Mouse (Mus musculus): Measurements from ENCODE around the gene Cdkn2aipnl. TPM values are rescaled to one million over a fixed set of nuclear protein-coding genes. Genes with fewer than 3 reads are reported as not detected.

Gene Cdkn2aipnl
- polyA plus RNA-seq, 1 experiment from 2014 or later, result 134 TPM

- no peak for DNase-seq (ENCODE audit: low spot score)
- Histone ChIP-seq H3K9me3 (no peaks in the 10 kb centered on the region), H3K4me3 (no peak overlapping the region), H3K27ac (peak overlapping the region; percentile 2; the same call in 1 of the 2 replicates), H3K27me3 (ENCODE audit: insufficient read depth, poor library complexity, severe bottlenecking) (no peaks in the 10 kb centered on the region), H3K4me1 (replicated peaks) (0 out of 2 replicates have a peak, but pooled peaks cover 3% of the 10 kb centered on the region), H3K36me3 (no peaks in the 10 kb centered on the region)
- 65% methylated on average over 6 of the region's 6 CpGs for WGBS
Observed at GRCm38 (mm10) chr11:51937361-51937781, 30.1 kb upstream of the Cdkn2aipnl start.

- WGBS, result 85% methylated on average over 12 of the region's 12 CpGs
- DNase-seq (ENCODE audit: low spot score), result no peak
- Histone ChIP-seq H3K36me3 (no peaks in the 10 kb centered on the region), H3K27ac (no peak overlapping the region), H3K4me3 (no peak overlapping the region), H3K9me3 (no peaks in the 10 kb centered on the region), H3K27me3 (ENCODE audit: insufficient read depth, poor library complexity, severe bottlenecking) (no peaks in the 10 kb centered on the region), H3K4me1 (replicated peaks) (peaks cover 15% of the 10 kb centered on the region)
Observed at GRCm38 (mm10) chr11:51938817-51939589, 28.5 kb upstream of the Cdkn2aipnl start.

- no peak for DNase-seq (ENCODE audit: low spot score)
- no peaks in the 10 kb centered on the region for H3K36me3 ChIP-seq
- H3K4me3 ChIP-seq, result no peak overlapping the region
- no peaks in the 10 kb centered on the region for H3K9me3 ChIP-seq
- 85% methylated on average over 8 of the region's 8 CpGs for WGBS
- no peak overlapping the region for H3K27ac ChIP-seq
- H3K27me3 ChIP-seq (ENCODE audit: insufficient read depth, poor library complexity, severe bottlenecking), result no peaks in the 10 kb centered on the region
- peaks cover 15% of the 10 kb centered on the region for H3K4me1 ChIP-seq (replicated peaks)
Observed at GRCm38 (mm10) chr11:51939590-51939955, 27.9 kb upstream of the Cdkn2aipnl start.

GRCm38 (mm10) chr11:51940511-51940955, 26.9 kb upstream of the Cdkn2aipnl start:
- 72% methylated on average over 13 of the region's 13 CpGs for WGBS
- Histone ChIP-seq H3K27ac (no peak overlapping the region), H3K9me3 (no peaks in the 10 kb centered on the region), H3K27me3 (ENCODE audit: insufficient read depth, poor library complexity, severe bottlenecking) (no peaks in the 10 kb centered on the region), H3K36me3 (no peaks in the 10 kb centered on the region), H3K4me1 (replicated peaks) (peaks cover 18% of the 10 kb centered on the region), H3K4me3 (no peak overlapping the region)
- no peak for DNase-seq (ENCODE audit: low spot score)

- no peaks in the 10 kb centered on the region for H3K9me3 ChIP-seq
- WGBS, result 64% methylated on average over 15 of the region's 15 CpGs
Observed at GRCm38 (mm10) chr11:51942602-51943499, 24.6 kb upstream of the Cdkn2aipnl start.

GRCm38 (mm10) chr11:51943500-51943841, 24.0 kb upstream of the Cdkn2aipnl start:
- Histone ChIP-seq H3K4me3 (no peak overlapping the region), H3K4me1 (replicated peaks) (peaks cover 19% of the 10 kb centered on the region), H3K36me3 (no peaks in the 10 kb centered on the region), H3K27ac (no peak overlapping the region; the same call in 1 of the 2 replicates), H3K27me3 (ENCODE audit: insufficient read depth, poor library complexity, severe bottlenecking) (no peaks in the 10 kb centered on the region), H3K9me3 (no peaks in the 10 kb centered on the region)
- 58% methylated on average over 6 of the region's 6 CpGs for WGBS
- DNase-seq (ENCODE audit: low spot score), result no peak

More at GRCm38 (mm10) chr11:51942602-51943499, 24.6 kb upstream of the Cdkn2aipnl start:
- DNase-seq (ENCODE audit: low spot score), result no peak
- H3K27ac ChIP-seq, result peak overlapping the region; percentile 23; the same call in 1 of the 2 replicates
- H3K4me3 ChIP-seq, result no peak overlapping the region
- no peaks in the 10 kb centered on the region for H3K27me3 ChIP-seq (ENCODE audit: insufficient read depth, poor library complexity, severe bottlenecking)
- peaks cover 19% of the 10 kb centered on the region for H3K4me1 ChIP-seq (replicated peaks)
- no peaks in the 10 kb centered on the region for H3K36me3 ChIP-seq

- Histone ChIP-seq H3K9me3 (no peaks in the 10 kb centered on the region), H3K27ac (no peak overlapping the region), H3K36me3 (no peaks in the 10 kb centered on the region), H3K4me1 (replicated peaks) (peaks cover 19% of the 10 kb centered on the region), H3K27me3 (ENCODE audit: insufficient read depth, poor library complexity, severe bottlenecking) (no peaks in the 10 kb centered on the region), H3K4me3 (no peak overlapping the region)
- WGBS, result 78% methylated on average over 3 of the region's 3 CpGs
- DNase-seq (ENCODE audit: low spot score), result no peak
Observed at GRCm38 (mm10) chr11:51944239-51944638, 23.2 kb upstream of the Cdkn2aipnl start.

- H3K4me3 ChIP-seq, result no peak overlapping the region
- WGBS, result 47% methylated on average over 8 of the region's 8 CpGs
- H3K4me1 ChIP-seq (replicated peaks), result peaks cover 19% of the 10 kb centered on the region
- no peaks in the 10 kb centered on the region for H3K9me3 ChIP-seq
- no peaks in the 10 kb centered on the region for H3K27me3 ChIP-seq (ENCODE audit: insufficient read depth, poor library complexity, severe bottlenecking)
- DNase-seq (ENCODE audit: low spot score), result no peak
- H3K27ac ChIP-seq, result no peak overlapping the region
- no peaks in the 10 kb centered on the region for H3K36me3 ChIP-seq
Observed at GRCm38 (mm10) chr11:51945548-51945947, 21.9 kb upstream of the Cdkn2aipnl start.

GRCm38 (mm10) chr11:51946144-51946543, 21.3 kb upstream of the Cdkn2aipnl start:
- H3K4me1 ChIP-seq (replicated peaks), result peaks cover 19% of the 10 kb centered on the region
- WGBS, result 73% methylated on average over 6 of the region's 6 CpGs
- DNase-seq (ENCODE audit: low spot score), result no peak
- H3K4me3 ChIP-seq, result no peak overlapping the region
- no peaks in the 10 kb centered on the region for H3K9me3 ChIP-seq
- no peaks in the 10 kb centered on the region for H3K27me3 ChIP-seq (ENCODE audit: insufficient read depth, poor library complexity, severe bottlenecking)
- no peaks in the 10 kb centered on the region for H3K36me3 ChIP-seq
- no peak overlapping the region for H3K27ac ChIP-seq

GRCm38 (mm10) chr11:51949155-51949840, 18.2 kb upstream of the Cdkn2aipnl start:
- H3K27ac ChIP-seq, result no peak overlapping the region
- H3K9me3 ChIP-seq, result no peaks in the 10 kb centered on the region
- H3K27me3 ChIP-seq (ENCODE audit: insufficient read depth, poor library complexity, severe bottlenecking), result no peaks in the 10 kb centered on the region
- H3K4me1 ChIP-seq (replicated peaks), result peaks cover 7% of the 10 kb centered on the region; the same call in 1 of the 2 replicates
- 84% methylated on average over 9 of the region's 9 CpGs for WGBS
- H3K36me3 ChIP-seq, result no peaks in the 10 kb centered on the region
- H3K4me3 ChIP-seq, result no peak overlapping the region
- DNase-seq (ENCODE audit: low spot score), result no peak

GRCm38 (mm10) chr11:51949919-51950318, 17.5 kb upstream of the Cdkn2aipnl start:
- H3K9me3 ChIP-seq, result no peaks in the 10 kb centered on the region
- DNase-seq (ENCODE audit: low spot score), result no peak
- WGBS, result 89% methylated on average over 9 of the region's 9 CpGs
- H3K4me3 ChIP-seq, result no peak overlapping the region
- no peak overlapping the region for H3K27ac ChIP-seq
- no peaks in the 10 kb centered on the region for H3K27me3 ChIP-seq (ENCODE audit: insufficient read depth, poor library complexity, severe bottlenecking)
- peaks cover 7% of the 10 kb centered on the region; the same call in 1 of the 2 replicates for H3K4me1 ChIP-seq (replicated peaks)
- H3K36me3 ChIP-seq, result no peaks in the 10 kb centered on the region

- no peak for DNase-seq (ENCODE audit: low spot score)
- Histone ChIP-seq H3K9me3 (no peaks in the 10 kb centered on the region), H3K4me1 (replicated peaks) (no peaks in the 10 kb centered on the region), H3K36me3 (no peaks in the 10 kb centered on the region), H3K27ac (no peak overlapping the region), H3K27me3 (ENCODE audit: insufficient read depth, poor library complexity, severe bottlenecking) (no peaks in the 10 kb centered on the region), H3K4me3 (no peak overlapping the region)
- 68% methylated on average over 5 of the region's 5 CpGs for WGBS
Observed at GRCm38 (mm10) chr11:51951861-51952420, 15.5 kb upstream of the Cdkn2aipnl start.
